Mouse (Mus musculus) lung, adult 2 months (tissue): Measurements from ENCODE around the gene Dxo.
"Not testable (repeated sequence)": the region's sequence is repeated elsewhere in the genome, so short reads cannot be mapped to it uniquely, and the experiment has no call there.

Experiments
- CTCF ChIP-seq: fragments of 200-500 bp; IDR thresholded peaks from 2 replicates; pipeline ENCODE4 v1.5.1; 2011; ENCODE audit warnings: mild to moderate bottlenecking, low read length, control low read depth; ENCODE audit not compliant: insufficient read depth
- POLR2A ChIP-seq: fragments of 200-500 bp; IDR thresholded peaks from 2 replicates; pipeline ENCODE4 v1.6.1; 2011; ENCODE audit warnings: low read depth, mild to moderate bottlenecking, control low read depth, low read length, borderline replicate concordance; ENCODE audit errors: extremely low read depth

- not testable (repeated sequence) for TF ChIP-seq CTCF, POLR2A
These were observed 6.0 kb upstream of the Dxo start for GRCm38 (mm10) chr17:34830776-34831175.
